Mouse (Mus musculus): ENCODE results near the gene H2-Aa. TPM values are rescaled to one million over a fixed set of nuclear protein-coding genes. Genes with fewer than 3 reads are reported as not detected.

H2-Aa gene
- polyA plus RNA-seq, 2 experiments = 2.9 to 4.1 TPM

DNA sequence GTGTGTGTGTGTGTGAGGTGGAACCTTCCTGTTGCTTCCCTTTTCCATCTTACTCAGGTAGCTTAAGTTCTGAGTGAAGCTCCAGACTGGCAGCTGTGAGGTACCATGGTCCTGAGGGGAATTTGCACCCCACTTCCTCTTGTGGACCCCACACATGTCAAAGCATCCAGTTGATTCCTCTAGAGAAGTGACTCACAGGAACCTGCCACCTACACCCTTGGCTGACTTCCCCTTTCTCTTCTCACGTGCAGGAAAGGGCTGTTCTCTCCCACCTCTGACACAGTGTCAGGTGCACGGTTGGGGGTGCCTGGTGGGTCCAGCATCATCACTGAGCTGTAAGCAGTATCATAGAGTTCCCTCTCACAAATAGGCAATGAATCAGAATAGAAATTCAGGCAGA is 5.9 kb upstream of the H2-Aa start:
- no peak for DNase-seq (ENCODE audit: low spot score)
- no peaks in the 10 kb centered on the region for H3K4me1 ChIP-seq (ENCODE audit: control insufficient read depth, insufficient read depth, low read length)
- H3K4me2 ChIP-seq (replicated peaks; ENCODE audit: low read depth, low read length, severe bottlenecking) = no peak overlapping the region
- H3K9me3 ChIP-seq (ENCODE audit: control insufficient read depth, low read length) = no peaks in the 10 kb centered on the region
- no peaks in the 10 kb centered on the region for H3K36me3 ChIP-seq (ENCODE audit: control insufficient read depth, insufficient read depth, low read length)
- ATAC-seq (ENCODE audit: low FRiP score, low read depth) = no peak
- no peaks in the 10 kb centered on the region for H3K27me3 ChIP-seq (ENCODE audit: control insufficient read depth, insufficient read depth, low read length)
- WGBS = 46% methylated on average over 2 of the region's 2 CpGs
- H3K9ac ChIP-seq (ENCODE audit: low read depth, low read length, severe bottlenecking) = no peak overlapping the region
- no peak for TF ChIP-seq POLR2A (IDR thresholded peaks at IDR 0.05; ENCODE audit: borderline replicate concordance, extremely low read depth, insufficient read depth, insufficient read length)
- no peak overlapping the region for H3K4me3 ChIP-seq (replicated peaks; ENCODE audit: low read length)
- H3K27ac ChIP-seq (replicated peaks; ENCODE audit: low read depth, low read length) = no peak overlapping the region

DNA sequence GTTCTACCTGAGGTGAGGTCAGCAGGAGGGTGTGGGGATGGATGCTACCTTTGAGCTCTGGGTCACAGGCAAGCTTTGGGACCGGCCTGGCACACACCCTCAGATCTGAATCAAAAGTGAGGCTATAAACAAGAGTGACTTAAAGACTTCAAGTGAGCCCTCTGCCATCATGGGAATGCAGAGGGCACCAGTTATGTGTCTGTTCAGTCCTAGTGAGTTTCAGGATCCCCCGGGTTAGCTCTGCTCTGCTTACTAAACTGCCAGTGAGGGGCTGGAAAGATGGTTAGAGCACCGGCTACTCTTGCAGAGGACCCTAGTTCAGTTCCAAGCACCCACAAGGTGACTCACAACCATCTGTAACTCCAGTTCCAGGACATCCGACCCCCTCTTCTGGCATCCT is 4.9 kb upstream of the H2-Aa start:
- WGBS = 86% methylated on average over 4 of the region's 4 CpGs
- no peak overlapping the region for H3K9ac ChIP-seq (ENCODE audit: low read depth, low read length, severe bottlenecking)
- H3K4me1 ChIP-seq (ENCODE audit: control insufficient read depth, insufficient read depth, low read length) = no peaks in the 10 kb centered on the region

DNA sequence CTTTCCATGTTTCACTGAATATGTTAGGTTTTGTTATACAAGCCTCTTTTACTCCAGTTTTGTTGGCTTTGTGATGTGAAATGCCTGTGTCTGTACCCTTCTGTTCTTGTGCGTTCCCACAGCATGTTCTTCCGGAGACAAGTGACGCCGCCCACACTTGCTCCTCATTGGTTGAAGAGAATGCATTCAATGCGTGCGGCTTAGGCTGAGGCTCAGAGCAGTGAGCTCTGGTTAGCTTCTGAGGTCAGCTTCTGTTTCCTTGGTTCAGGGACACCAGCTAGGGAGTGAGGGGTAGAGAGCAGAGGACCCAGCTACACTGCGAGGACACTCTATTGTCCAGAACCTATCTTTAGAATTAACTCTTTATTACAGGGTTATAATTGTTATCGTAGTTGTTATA is 4.0 kb upstream of the H2-Aa start:
- Histone ChIP-seq H3K4me2 (replicated peaks; ENCODE audit: low read depth, low read length, severe bottlenecking) (no peak overlapping the region), H3K9me3 (ENCODE audit: control insufficient read depth, low read length) (no peaks in the 10 kb centered on the region), H3K9ac (ENCODE audit: low read depth, low read length, severe bottlenecking) (no peak overlapping the region), H3K27me3 (ENCODE audit: control insufficient read depth, insufficient read depth, low read length) (no peaks in the 10 kb centered on the region), H3K4me3 (replicated peaks; ENCODE audit: low read length) (no peak overlapping the region), H3K4me1 (ENCODE audit: control insufficient read depth, insufficient read depth, low read length) (no peaks in the 10 kb centered on the region), H3K36me3 (ENCODE audit: control insufficient read depth, insufficient read depth, low read length) (no peaks in the 10 kb centered on the region), H3K27ac (replicated peaks; ENCODE audit: low read depth, low read length) (no peak overlapping the region)
- peak; percentile 91; the same call in 1 of the 2 replicates for ATAC-seq (ENCODE audit: low FRiP score, low read depth)
- 18% methylated on average over 8 of the region's 8 CpGs for WGBS
- no peak for TF ChIP-seq POLR2A (IDR thresholded peaks at IDR 0.05; ENCODE audit: borderline replicate concordance, extremely low read depth, insufficient read depth, insufficient read length)
- DNase-seq (ENCODE audit: low spot score) = peak; percentile 80

More for the DNA sequence above, 4.9 kb upstream of the H2-Aa start:
- no peak for TF ChIP-seq POLR2A (IDR thresholded peaks at IDR 0.05; ENCODE audit: borderline replicate concordance, extremely low read depth, insufficient read depth, insufficient read length)
- Histone ChIP-seq H3K9me3 (ENCODE audit: control insufficient read depth, low read length) (no peaks in the 10 kb centered on the region), H3K27ac (replicated peaks; ENCODE audit: low read depth, low read length) (no peak overlapping the region), H3K4me3 (replicated peaks; ENCODE audit: low read length) (no peak overlapping the region), H3K4me2 (replicated peaks; ENCODE audit: low read depth, low read length, severe bottlenecking) (no peak overlapping the region), H3K27me3 (ENCODE audit: control insufficient read depth, insufficient read depth, low read length) (no peaks in the 10 kb centered on the region), H3K36me3 (ENCODE audit: control insufficient read depth, insufficient read depth, low read length) (no peaks in the 10 kb centered on the region)
- ATAC-seq (ENCODE audit: low FRiP score, low read depth) (no peak), DNase-seq (ENCODE audit: low spot score) (no peak)

DNA sequence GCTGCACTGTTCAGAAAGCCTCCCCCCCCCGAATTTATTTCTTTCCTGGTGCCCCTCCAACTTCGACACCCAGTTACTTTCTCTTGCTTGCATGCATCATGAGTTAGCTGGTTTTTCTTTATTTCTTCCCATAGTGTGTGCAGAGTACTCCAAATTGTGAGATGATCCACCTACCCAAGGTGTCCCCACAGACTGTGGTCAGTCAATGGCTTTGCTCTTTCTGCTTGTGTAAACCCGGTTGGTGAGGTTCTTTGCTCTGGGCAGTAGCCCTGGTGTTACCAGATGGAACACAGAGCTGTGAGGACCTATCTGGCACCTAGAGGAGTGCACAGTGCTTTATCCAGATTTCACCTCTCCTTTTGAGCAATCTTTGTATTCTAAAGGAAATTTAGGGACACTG is 508 bp upstream of the H2-Aa start:
- Histone ChIP-seq H3K4me1 (ENCODE audit: control insufficient read depth, insufficient read depth, low read length) (no peaks in the 10 kb centered on the region), H3K36me3 (ENCODE audit: control insufficient read depth, insufficient read depth, low read length) (no peaks in the 10 kb centered on the region), H3K9me3 (ENCODE audit: control insufficient read depth, low read length) (no peaks in the 10 kb centered on the region), H3K9ac (ENCODE audit: low read depth, low read length, severe bottlenecking) (no peak overlapping the region), H3K4me2 (replicated peaks; ENCODE audit: low read depth, low read length, severe bottlenecking) (no peak overlapping the region), H3K4me3 (replicated peaks; ENCODE audit: low read length) (no peak overlapping the region), H3K27me3 (ENCODE audit: control insufficient read depth, insufficient read depth, low read length) (no peaks in the 10 kb centered on the region), H3K27ac (replicated peaks; ENCODE audit: low read depth, low read length) (no peak overlapping the region)
- 76% methylated on average over 3 of the region's 3 CpGs for WGBS
- ATAC-seq (ENCODE audit: low FRiP score, low read depth) = no peak
- no peak for TF ChIP-seq POLR2A (IDR thresholded peaks at IDR 0.05; ENCODE audit: borderline replicate concordance, extremely low read depth, insufficient read depth, insufficient read length)
- no peak for DNase-seq (ENCODE audit: low spot score)

DNA sequence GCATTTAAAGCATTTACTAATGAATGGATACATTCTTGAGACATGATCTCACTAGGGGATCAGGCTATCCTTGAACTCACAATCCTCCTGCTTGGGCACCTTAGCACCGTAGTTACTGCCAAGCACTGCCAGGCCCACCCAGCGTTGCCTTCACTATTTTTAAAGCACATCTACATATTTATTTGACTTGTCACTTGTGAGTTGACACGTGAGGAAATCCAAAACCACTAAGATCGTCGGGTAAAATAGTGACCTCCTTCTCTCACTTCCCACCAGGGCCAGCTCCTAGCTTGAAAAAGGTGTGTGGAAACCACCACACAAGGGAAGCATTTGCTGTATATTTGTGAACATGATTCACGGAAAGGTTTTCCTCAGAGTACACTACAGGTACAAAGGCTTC is 624 bp downstream of the H2-Aa start:
- DNase-seq (ENCODE audit: low spot score) = no peak
- 58% methylated on average over 6 of the region's 6 CpGs for WGBS
- Histone ChIP-seq H3K27ac (replicated peaks; ENCODE audit: low read depth, low read length) (no peak overlapping the region), H3K9ac (ENCODE audit: low read depth, low read length, severe bottlenecking) (no peak overlapping the region), H3K27me3 (ENCODE audit: control insufficient read depth, insufficient read depth, low read length) (no peaks in the 10 kb centered on the region), H3K4me2 (replicated peaks; ENCODE audit: low read depth, low read length, severe bottlenecking) (no peak overlapping the region), H3K36me3 (ENCODE audit: control insufficient read depth, insufficient read depth, low read length) (no peaks in the 10 kb centered on the region), H3K4me1 (ENCODE audit: control insufficient read depth, insufficient read depth, low read length) (no peaks in the 10 kb centered on the region), H3K4me3 (replicated peaks; ENCODE audit: low read length) (no peak overlapping the region), H3K9me3 (ENCODE audit: control insufficient read depth, low read length) (no peaks in the 10 kb centered on the region)
- no peak for TF ChIP-seq POLR2A (IDR thresholded peaks at IDR 0.05; ENCODE audit: borderline replicate concordance, extremely low read depth, insufficient read depth, insufficient read length)
- no peak for ATAC-seq (ENCODE audit: low FRiP score, low read depth)

DNA sequence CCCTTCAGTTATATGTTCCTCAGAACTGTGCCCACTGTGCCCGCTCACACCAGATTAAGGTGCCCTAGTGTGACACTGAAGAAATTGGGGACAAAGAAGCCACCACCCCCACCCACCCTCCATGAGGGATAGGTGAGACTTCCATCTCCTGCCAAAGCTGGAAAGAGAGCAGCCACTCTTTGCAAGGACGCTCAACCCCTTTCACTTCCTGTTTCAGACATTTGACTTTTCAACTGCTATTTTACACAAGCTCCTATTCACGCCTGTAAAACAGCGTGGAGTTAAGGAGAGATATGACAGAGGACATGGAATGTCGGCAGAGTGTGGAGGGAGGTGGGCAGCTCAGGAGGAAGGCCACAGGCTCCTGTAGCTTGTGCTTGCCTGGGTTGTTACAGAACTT is 1.1 kb downstream of the H2-Aa start:
- Histone ChIP-seq H3K4me1 (ENCODE audit: control insufficient read depth, insufficient read depth, low read length) (no peaks in the 10 kb centered on the region), H3K4me3 (replicated peaks; ENCODE audit: low read length) (no peak overlapping the region), H3K9ac (ENCODE audit: low read depth, low read length, severe bottlenecking) (no peak overlapping the region), H3K36me3 (ENCODE audit: control insufficient read depth, insufficient read depth, low read length) (no peaks in the 10 kb centered on the region), H3K9me3 (ENCODE audit: control insufficient read depth, low read length) (no peaks in the 10 kb centered on the region), H3K27ac (replicated peaks; ENCODE audit: low read depth, low read length) (no peak overlapping the region), H3K27me3 (ENCODE audit: control insufficient read depth, insufficient read depth, low read length) (no peaks in the 10 kb centered on the region), H3K4me2 (replicated peaks; ENCODE audit: low read depth, low read length, severe bottlenecking) (no peak overlapping the region)
- TF ChIP-seq POLR2A (IDR thresholded peaks at IDR 0.05; ENCODE audit: borderline replicate concordance, extremely low read depth, insufficient read depth, insufficient read length) = no peak
- WGBS = 69% methylated on average over 5 of the region's 5 CpGs
- ATAC-seq (ENCODE audit: low FRiP score, low read depth) (no peak), DNase-seq (ENCODE audit: low spot score) (no peak)
